Mouse (Mus musculus): ENCODE data around the gene Btbd1.

GRCm38 (mm10) chr7:81861921-81862320 lies 32.7 kb upstream of the Btbd1 start:
- TF ChIP-seq CTCF (IDR thresholded peaks at IDR 0.05; ENCODE audit: low read depth): no peak
- TF ChIP-seq EP300 (IDR thresholded peaks at IDR 0.05; ENCODE audit: low read depth): no peak
